Mouse (Mus musculus) C2C12 (cell line): ENCODE data around the gene Rcn2. TPM values are rescaled to one million over a fixed set of nuclear protein-coding genes. Genes with fewer than 3 reads are reported as not detected.

Experiments used
- H3K27me3 ChIP-seq: one replicate; pipeline ENCODE4 v1.6.1; 2011; ENCODE audit not compliant: control insufficient read depth, insufficient read depth, insufficient read length
- H3K36me3 ChIP-seq: one replicate; pipeline ENCODE4 v1.6.1; 2011; ENCODE audit not compliant: control insufficient read depth, insufficient read depth
- H3K4me3 ChIP-seq: one replicate; pipeline ENCODE4 v1.5.1; 2011; ENCODE audit warnings: mild to moderate bottlenecking, control low read depth; ENCODE audit not compliant: poor library complexity, insufficient read depth, severe bottlenecking
- H3K79me2 ChIP-seq: one replicate; pipeline ENCODE4 v1.6.1; 2011; ENCODE audit not compliant: control insufficient read depth, insufficient read depth
- H3K79me3 ChIP-seq: one replicate; pipeline ENCODE4 v1.6.1; 2011; ENCODE audit warnings: low read depth, control low read depth
- H3ac ChIP-seq: one replicate; pipeline ENCODE3; 2011; ENCODE audit warnings: low read depth; ENCODE audit not compliant: control insufficient read depth, insufficient read length
- CEBPB ChIP-seq: IDR thresholded peaks from one replicate; pipeline ENCODE4 v1.6.1; 2011; ENCODE audit warnings: low read depth, mild to moderate bottlenecking, control low read depth, moderate library complexity
- CTCF ChIP-seq: IDR thresholded peaks from one replicate; pipeline ENCODE4 v1.5.1; 2011; ENCODE audit not compliant: control insufficient read depth, insufficient read depth, insufficient read length
- FOSL1 ChIP-seq: IDR thresholded peaks from one replicate; pipeline ENCODE4 v1.8.0; 2011; ENCODE audit warnings: mild to moderate bottlenecking, low read length; ENCODE audit not compliant: poor library complexity, insufficient read depth, severe bottlenecking
- MAX ChIP-seq: IDR thresholded peaks from one replicate; pipeline ENCODE4 v1.6.1; 2011; ENCODE audit warnings: mild to moderate bottlenecking, control low read depth
- MYOD1 ChIP-seq: IDR thresholded peaks from one replicate; pipeline ENCODE4 v1.6.1; 2011; ENCODE audit warnings: low read depth; ENCODE audit not compliant: control insufficient read depth, insufficient read length
- MYOG ChIP-seq: IDR thresholded peaks from one replicate; pipeline ENCODE4 v1.6.1; 2011; ENCODE audit not compliant: control insufficient read depth, insufficient read length; ENCODE audit errors: extremely low read depth
- USF1 ChIP-seq: IDR thresholded peaks from one replicate; pipeline ENCODE4 v1.6.1; 2011; ENCODE audit warnings: low read depth, mild to moderate bottlenecking, control low read depth, moderate library complexity
- polyA plus RNA-seq: library from polyadenylated mRNA; unstranded; fragments of >200 nt; fragmentation: generic; extraction: Trizol; gene quantifications from one replicate; pipeline ENCODE4 v1.2.1, GENCODE M21; 2012; ENCODE audit warnings: missing spikeins

The Rcn2 gene
- polyA plus RNA-seq, 1 experiment, result 37.7 TPM

GRCm38 (mm10) chr9:56100041-56100522 is 58.4 kb downstream of the Rcn2 start:
- no peaks in the 10 kb centered on the region for H3K79me3 ChIP-seq
- TF ChIP-seq MYOD1, result no peak
- no peak for TF ChIP-seq MAX
- no peak for TF ChIP-seq FOSL1
- no peak for TF ChIP-seq CEBPB
- TF ChIP-seq MYOG, result no peak
- no peak for TF ChIP-seq CTCF
- no peak for TF ChIP-seq USF1
- no peaks in the 10 kb centered on the region for H3K27me3 ChIP-seq
- H3K36me3 ChIP-seq, result no peaks in the 10 kb centered on the region
- H3ac ChIP-seq, result no peak overlapping the region
- no peaks in the 10 kb centered on the region for H3K79me2 ChIP-seq
- no peak overlapping the region for H3K4me3 ChIP-seq

GRCm38 (mm10) chr9:56101022-56101421 is 59.4 kb downstream of the Rcn2 start:
- Histone ChIP-seq H3K36me3 (no peaks in the 10 kb centered on the region), H3K79me2 (no peaks in the 10 kb centered on the region), H3ac (no peak overlapping the region), H3K4me3 (no peak overlapping the region), H3K27me3 (no peaks in the 10 kb centered on the region), H3K79me3 (no peaks in the 10 kb centered on the region)
- TF ChIP-seq USF1, result peak; percentile 80
- no peak for TF ChIP-seq MAX

- TF ChIP-seq FOSL1 (no peak), CTCF (no peak), CEBPB (no peak), USF1 (no peak), MYOG (no peak), MYOD1 (no peak), MAX (no peak)
- Histone ChIP-seq H3K79me3 (no peaks in the 10 kb centered on the region), H3K79me2 (no peaks in the 10 kb centered on the region), H3ac (no peak overlapping the region), H3K36me3 (no peaks in the 10 kb centered on the region), H3K27me3 (no peaks in the 10 kb centered on the region), H3K4me3 (no peak overlapping the region)
These were observed 63.3 kb downstream of the Rcn2 start for GRCm38 (mm10) chr9:56104921-56105320.

- Histone ChIP-seq H3K79me2 (no peaks in the 10 kb centered on the region), H3K79me3 (no peaks in the 10 kb centered on the region), H3K27me3 (no peaks in the 10 kb centered on the region), H3ac (no peak overlapping the region), H3K36me3 (no peaks in the 10 kb centered on the region), H3K4me3 (no peak overlapping the region)
- TF ChIP-seq MYOG, result no peak
- peak; percentile 13 for TF ChIP-seq MYOD1
These were observed 64.8 kb downstream of the Rcn2 start for GRCm38 (mm10) chr9:56106274-56107072.

GRCm38 (mm10) chr9:56107527-56107926 is 65.9 kb downstream of the Rcn2 start:
- Histone ChIP-seq H3K79me3 (no peaks in the 10 kb centered on the region), H3ac (no peak overlapping the region), H3K36me3 (no peaks in the 10 kb centered on the region), H3K79me2 (no peaks in the 10 kb centered on the region), H3K4me3 (no peak overlapping the region), H3K27me3 (no peaks in the 10 kb centered on the region)
- TF ChIP-seq FOSL1 (peak; percentile 75), MYOD1 (no peak)

GRCm38 (mm10) chr9:56108174-56108573 is 66.5 kb downstream of the Rcn2 start:
- no peaks in the 10 kb centered on the region for H3K79me2 ChIP-seq
- no peaks in the 10 kb centered on the region for H3K79me3 ChIP-seq
- no peaks in the 10 kb centered on the region for H3K27me3 ChIP-seq
- TF ChIP-seq CTCF (no peak), MYOG (no peak), USF1 (no peak), CEBPB (no peak), FOSL1 (no peak), MAX (no peak)
- no peak overlapping the region for H3ac ChIP-seq
- H3K36me3 ChIP-seq, result no peaks in the 10 kb centered on the region
- H3K4me3 ChIP-seq, result no peak overlapping the region

Other genes with a start within 250 kb of the Rcn2 start
- gene Scaper, start 103.7 kb upstream of the Rcn2 start, polyA plus RNA-seq, result 0.84 TPM
- not detected for gene 4930563M21Rik, start 31.3 kb upstream of the Rcn2 start, polyA plus RNA-seq
- 1.0 TPM for gene Pstpip1, start 48.1 kb downstream of the Rcn2 start, polyA plus RNA-seq
- 60.6 TPM for gene Tspan3, start 123.6 kb downstream of the Rcn2 start, polyA plus RNA-seq